Mouse (Mus musculus): ENCODE measurements around the gene Tshz2. TPM values are rescaled to one million over a fixed set of nuclear protein-coding genes. Genes with fewer than 3 reads are reported as not detected.
"Not testable (repeated sequence)": the region's sequence is repeated elsewhere in the genome, so short reads cannot be mapped to it uniquely, and the experiment has no call there.

Tshz2 gene
- 10 to 100 TPM; 50.7 to 50.9 TPM for total RNA-seq (2021)
- 16.3 and 19.4 TPM in 2 replicates for polyA plus RNA-seq (2012; rRNA removed)
- long read RNA-seq, partial matches to known transcripts = 0 of 7 reads
- long read RNA-seq, other reads (novel, unspliced or antisense) = 7 of 7 reads

GRCm38 (mm10) chr2:169632338-169633151 is at the start of gene Tshz2:
TSS of gene Tshz2 (plus strand) at chr2:169633013.
- DNase-seq = peak; percentile 76

GRCm38 (mm10) chr2:169583476-169583875 is 49.3 kb upstream of the Tshz2 start:
- DNase-seq = no peak

GRCm38 (mm10) chr2:169584745-169585456 is 47.9 kb upstream of the Tshz2 start:
- DNase-seq = no peak

GRCm38 (mm10) chr2:169585631-169586285 is 47.1 kb upstream of the Tshz2 start:
- no peak for DNase-seq

GRCm38 (mm10) chr2:169586688-169587087 is 46.1 kb upstream of the Tshz2 start:
- no peak for DNase-seq

GRCm38 (mm10) chr2:169587645-169588044 is 45.2 kb upstream of the Tshz2 start, which contains the start of gene Gm11011:
TSS of gene Gm11011 (minus strand) at chr2:169587745.
- not testable (repeated sequence) for DNase-seq

- no peak for DNase-seq
Observed at GRCm38 (mm10) chr2:169589697-169590096, 43.1 kb upstream of the Tshz2 start.

- no peak for DNase-seq
Observed at GRCm38 (mm10) chr2:169590412-169590811, 42.4 kb upstream of the Tshz2 start.

- DNase-seq = no peak
Observed at GRCm38 (mm10) chr2:169593742-169594141, 39.1 kb upstream of the Tshz2 start.

- no peak for DNase-seq
Observed at GRCm38 (mm10) chr2:169597357-169597756, 35.5 kb upstream of the Tshz2 start.

GRCm38 (mm10) chr2:169597971-169598370 is 34.8 kb upstream of the Tshz2 start:
- no peak for DNase-seq

GRCm38 (mm10) chr2:169599591-169599990 is 33.2 kb upstream of the Tshz2 start:
- DNase-seq = no peak

- no peak for DNase-seq
Observed at GRCm38 (mm10) chr2:169600163-169600562, 32.6 kb upstream of the Tshz2 start.

- no peak for DNase-seq
Observed at GRCm38 (mm10) chr2:169606901-169607678, 25.7 kb upstream of the Tshz2 start.

GRCm38 (mm10) chr2:169607787-169608186 is 25.0 kb upstream of the Tshz2 start:
- DNase-seq = no peak

GRCm38 (mm10) chr2:169609956-169610355 is 22.9 kb upstream of the Tshz2 start:
- DNase-seq = no peak

GRCm38 (mm10) chr2:169610882-169611281 is 21.9 kb upstream of the Tshz2 start:
- no peak for DNase-seq

- no peak for DNase-seq
Observed at GRCm38 (mm10) chr2:169611557-169611956, 21.3 kb upstream of the Tshz2 start.

GRCm38 (mm10) chr2:169614683-169615082 is 18.1 kb upstream of the Tshz2 start:
- no peak for DNase-seq

- no peak for DNase-seq
Observed at GRCm38 (mm10) chr2:169615998-169616397, 16.8 kb upstream of the Tshz2 start.

GRCm38 (mm10) chr2:169621201-169621710 is 11.6 kb upstream of the Tshz2 start:
- DNase-seq = peak; percentile 32

Data from adrenal gland, adult 2 months (tissue).